Mouse (Mus musculus) spleen, adult 2 months (tissue): ENCODE measurements around the gene Mybbp1a. TPM values are rescaled to one million over a fixed set of nuclear protein-coding genes. Genes with fewer than 3 reads are reported as not detected.

Experiments
- DNase-seq, 2 experiments: peaks; one replicate each; pipeline versions ENCODE4 v3.0.0 to v3.0.0-alpha.2; 2012 to 2021; ENCODE audit warnings: low spot score in 2 of 2, low read depth in 1 of 2
- H3K27ac ChIP-seq: fragments of 200-500 bp; 2 replicates; pipeline ENCODE4 v1.5.1; 2012; ENCODE audit warnings: low read length, inconsistent platforms; ENCODE audit not compliant: insufficient read depth
- H3K27me3 ChIP-seq: fragments of 200-500 bp; 2 replicates; pipeline ENCODE4 v1.6.1; 2012; ENCODE audit warnings: mild to moderate bottlenecking, moderate library complexity, low read length, inconsistent platforms; ENCODE audit not compliant: control insufficient read depth, insufficient read depth
- H3K36me3 ChIP-seq: fragments of 200-500 bp; 2 replicates; pipeline ENCODE4 v1.6.1; 2012; ENCODE audit warnings: mild to moderate bottlenecking, low read length, inconsistent platforms; ENCODE audit not compliant: control insufficient read depth, insufficient read depth
- H3K4me1 ChIP-seq: fragments of 200-500 bp; 2 replicates; pipeline ENCODE4 v1.6.1; 2011; ENCODE audit warnings: inconsistent platforms; ENCODE audit not compliant: control insufficient read depth, insufficient read depth, insufficient read length
- H3K4me3 ChIP-seq: fragments of 200-500 bp; 2 replicates; pipeline ENCODE4 v1.5.1; 2011; ENCODE audit warnings: mild to moderate bottlenecking, inconsistent platforms; ENCODE audit not compliant: insufficient read depth, insufficient read length; ENCODE audit errors: extremely low read depth
- CTCF ChIP-seq: fragments of 200-500 bp; IDR thresholded peaks from 2 replicates; pipeline ENCODE4 v1.5.1; 2011; ENCODE audit warnings: mild to moderate bottlenecking, inconsistent platforms; ENCODE audit not compliant: insufficient read depth, insufficient read length, insufficient replicate concordance; ENCODE audit errors: extremely low read depth
- POLR2A ChIP-seq: fragments of 200-500 bp; IDR thresholded peaks from 2 replicates; pipeline ENCODE4 v1.6.1; 2011; ENCODE audit warnings: low read depth, low read length, inconsistent platforms
- WGBS: fragments of 180-500 bp; shearing (Covaris S2); methylation state at CpG from one replicate; pipeline ENCODE4 v1.1.7; 2018; 5-methylcytosine and 5-hydroxymethylcytosine counted together
- polyA plus RNA-seq: library from polyadenylated mRNA; depleted of rRNA; stranded (reverse); fragments of >200 nt; gene quantifications from 2 replicates; pipeline ENCODE4 v1.2.3, GENCODE M21; 2012

Mybbp1a gene
- polyA plus RNA-seq, 1 experiment = 48.6 TPM

GRCm38 (mm10) chr11:72485960-72486359 lies 44.8 kb downstream of the Mybbp1a start:
- Histone ChIP-seq H3K36me3 (no peaks in the 10 kb centered on the region), H3K27ac (no peak overlapping the region), H3K4me3 (no peak overlapping the region), H3K4me1 (peaks cover 15% of the 10 kb centered on the region), H3K27me3 (no peaks in the 10 kb centered on the region; the same call in 1 of the 2 replicates)
- no peak for DNase-seq
- WGBS = 69% methylated on average over 11 of the region's 11 CpGs
- TF ChIP-seq CTCF (no peak), POLR2A (no peak)

DNA sequence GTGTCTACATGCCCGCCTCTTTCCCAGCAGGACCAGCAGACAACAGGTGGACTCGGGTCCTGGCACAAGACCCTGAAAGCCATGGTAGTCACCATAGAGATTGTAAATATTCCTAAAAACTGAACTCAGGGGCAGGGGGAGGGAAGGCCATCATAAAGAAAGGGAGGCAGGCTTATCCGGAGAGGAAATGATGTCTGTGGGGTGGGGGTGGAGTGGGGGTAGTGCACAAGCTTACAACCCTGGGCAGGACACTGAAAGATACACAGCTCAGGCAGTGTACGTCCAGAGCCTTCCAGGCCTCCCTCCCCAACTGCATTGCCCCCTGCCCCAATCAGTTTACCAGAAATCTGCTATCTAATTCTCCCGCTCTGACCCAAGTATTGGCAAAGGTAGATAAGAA lies 46.0 kb downstream of the Mybbp1a start:
- no peak for DNase-seq
- no peak overlapping the region for H3K4me3 ChIP-seq
- 42% methylated on average over 5 of the region's 5 CpGs for WGBS
- TF ChIP-seq POLR2A = no peak
- no peak overlapping the region for H3K27ac ChIP-seq
- no peaks in the 10 kb centered on the region; the same call in 1 of the 2 replicates for H3K27me3 ChIP-seq
- H3K4me1 ChIP-seq = peaks cover 15% of the 10 kb centered on the region
- no peaks in the 10 kb centered on the region for H3K36me3 ChIP-seq

DNA sequence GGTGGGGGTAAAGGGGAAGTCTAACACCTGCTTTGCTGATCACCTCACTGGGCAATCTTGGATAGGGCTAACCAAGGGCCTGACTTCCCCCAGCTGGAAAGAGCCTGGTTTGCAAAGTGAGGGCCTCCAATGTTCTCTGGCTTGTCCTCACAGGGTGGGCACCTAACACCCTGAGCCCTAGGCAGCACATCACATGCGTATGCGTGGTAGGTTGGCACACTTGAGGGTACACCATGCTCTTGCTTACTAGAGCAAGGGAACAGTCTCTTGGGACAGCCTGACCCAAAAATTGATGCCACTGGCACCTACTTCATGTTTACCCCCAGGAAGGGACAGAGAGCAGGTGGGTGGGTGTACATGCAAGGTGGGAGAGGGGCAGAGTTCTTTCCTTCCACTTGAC lies 46.6 kb downstream of the Mybbp1a start:
- 52% methylated on average over 2 of the region's 2 CpGs for WGBS
- TF ChIP-seq POLR2A = no peak
- TF ChIP-seq CTCF = no peak
- no peak for DNase-seq
- H3K4me3 ChIP-seq = no peak overlapping the region
- H3K27me3 ChIP-seq = no peaks in the 10 kb centered on the region; the same call in 1 of the 2 replicates
- H3K36me3 ChIP-seq = no peaks in the 10 kb centered on the region
- peaks cover 15% of the 10 kb centered on the region for H3K4me1 ChIP-seq
- no peak overlapping the region for H3K27ac ChIP-seq

- H3K27me3 ChIP-seq = no peaks in the 10 kb centered on the region; the same call in 1 of the 2 replicates
- peak overlapping the region; percentile 67 for H3K4me3 ChIP-seq
- no peaks in the 10 kb centered on the region for H3K36me3 ChIP-seq
- under 1% methylated on average over 38 of the region's 38 CpGs for WGBS
- DNase-seq = peak in 1 of 2 experiments; percentile 24
- peaks cover 15% of the 10 kb centered on the region for H3K4me1 ChIP-seq
- TF ChIP-seq CTCF (no peak), POLR2A (no peak)
- 0 out of 2 replicates have a peak overlapping the region, but pooled peaks have one; percentile 4 for H3K27ac ChIP-seq
These were observed 47.7 kb downstream of the Mybbp1a start for GRCm38 (mm10) chr11:72488753-72489271.

- H3K4me3 ChIP-seq = peak overlapping the region; percentile 67
- DNase-seq = no peak
- 2% methylated on average over 34 of the region's 42 CpGs for WGBS
- peaks cover 15% of the 10 kb centered on the region for H3K4me1 ChIP-seq
- 0 out of 2 replicates have a peak overlapping the region, but pooled peaks have one; percentile 4 for H3K27ac ChIP-seq
- H3K36me3 ChIP-seq = no peaks in the 10 kb centered on the region
- TF ChIP-seq POLR2A (no peak), CTCF (no peak)
- H3K27me3 ChIP-seq = no peaks in the 10 kb centered on the region; the same call in 1 of the 2 replicates
These were observed 48.2 kb downstream of the Mybbp1a start for GRCm38 (mm10) chr11:72489397-72489796.

DNA sequence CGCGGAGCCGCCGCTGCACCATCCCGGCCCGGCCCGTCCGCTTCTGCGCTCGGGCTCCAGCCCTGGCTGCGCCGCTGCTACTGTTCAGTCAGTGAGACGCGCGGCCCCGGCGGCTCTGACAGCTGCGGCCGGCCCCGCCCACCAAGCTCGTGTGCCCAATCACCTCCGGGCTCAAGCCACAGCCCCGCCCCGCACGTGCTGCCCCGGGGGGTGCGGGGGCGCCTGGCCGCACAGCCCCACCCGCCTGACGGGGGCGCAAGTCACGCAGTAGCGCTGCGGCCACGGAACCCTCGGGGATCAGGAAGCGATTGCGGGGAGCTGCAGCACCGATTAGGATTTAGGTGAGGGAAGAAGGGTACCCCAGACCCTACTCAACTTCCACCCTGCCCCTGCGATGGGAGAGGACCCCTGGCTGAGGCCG lies 48.7 kb downstream of the Mybbp1a start, which contains the start of gene Spns2:
Spns2 (minus strand) TSS at position 24 of the 421 bp plus-strand sequence.
- DNase-seq = peak; percentile 71 to 93
- under 1% methylated on average over 41 of the region's 42 CpGs for WGBS
- no peaks in the 10 kb centered on the region for H3K36me3 ChIP-seq
- 0 out of 2 replicates have a peak within 1 kb of the TSS, but pooled peaks have one; percentile 4 for H3K27ac ChIP-seq
- peak; percentile 31; the same call in 1 of the 2 replicates for TF ChIP-seq CTCF
- TF ChIP-seq POLR2A = peak; percentile 57
- H3K4me1 ChIP-seq = peaks cover 15% of the 10 kb centered on the region
- peak within 1 kb of the TSS; percentile 67 for H3K4me3 ChIP-seq
- H3K27me3 ChIP-seq = no peaks in the 10 kb centered on the region; the same call in 1 of the 2 replicates

GRCm38 (mm10) chr11:72491130-72491960 lies 50.2 kb downstream of the Mybbp1a start:
- TF ChIP-seq POLR2A (no peak), CTCF (no peak)
- no peak for DNase-seq
- peaks cover 15% of the 10 kb centered on the region for H3K4me1 ChIP-seq
- H3K27me3 ChIP-seq = no peaks in the 10 kb centered on the region; the same call in 1 of the 2 replicates
- no peak overlapping the region for H3K27ac ChIP-seq
- WGBS = 58% methylated on average over 15 of the region's 15 CpGs
- H3K4me3 ChIP-seq = no peak overlapping the region
- no peaks in the 10 kb centered on the region for H3K36me3 ChIP-seq
